In genomic region chr7:34719599-34719998, GRCm38 (mm10) we compare ENCODE assay signal across 8 mouse cellular contexts.
A peak's percentile ranks its signal among the peaks of the same experiment; 100 is the strongest.
DNase-seq lines count a peak whose midpoint lies in the region; ATAC-seq lines count a peak whose summit lies in the region.

No protein-coding gene starts in this region.

- peaks cover 9% of the 10 kb centered on the region for H3K27me3 ChIP-seq in midbrain, embryonic 10.5 days (ENCODE audit: low read depth, poor library complexity, severe bottlenecking)
- H3K27me3 ChIP-seq in midbrain, embryonic 16.5 days (ENCODE audit: control insufficient read depth, insufficient read depth, low read depth, low read length): no peaks in the 10 kb centered on the region

- no peak overlapping the region for H3K4me2 ChIP-seq in midbrain, embryonic 16.5 days (ENCODE audit: low read length)

- DNase-seq in midbrain, embryonic 10.5 days (ENCODE audit: low spot score): peak; percentile 74
- peak; percentile 54 for DNase-seq in adipocyte (ENCODE audit: low spot score)
- peak; percentile 75 to 80 for DNase-seq in heart, postnatal 10 days
- peak; percentile 51 to 56 for DNase-seq in left cerebral cortex, postnatal 25 days (ENCODE audit: low spot score in 2 of 2)
- peak; percentile 42 for DNase-seq in ovary, postnatal 14 days (ENCODE audit: low spot score)
- DNase-seq in T-cell, adult 2 months (ENCODE audit: low spot score): no peak

- H3K27ac ChIP-seq in midbrain, embryonic 10.5 days (replicated peaks): no peak overlapping the region
- H3K27ac ChIP-seq in midbrain, embryonic 16.5 days (ENCODE audit: low read length): no peak overlapping the region

- no peaks in the 10 kb centered on the region for H3K9me3 ChIP-seq in midbrain, embryonic 10.5 days (replicated peaks)
- H3K9me3 ChIP-seq in midbrain, embryonic 16.5 days (replicated peaks; ENCODE audit: control insufficient read depth, low read length, poor library complexity, severe bottlenecking): no peaks in the 10 kb centered on the region

- WGBS in midbrain, embryonic 10.5 days: 42% methylated on average over 5 of the region's 5 CpGs
- WGBS in midbrain, embryonic 16.5 days: 42% methylated on average over 5 of the region's 5 CpGs

- ATAC-seq in midbrain, embryonic 16.5 days: no peak
- peak; percentile 58; the same call in 1 of the 2 replicates for ATAC-seq in common myeloid progenitor, adult 5-6 weeks (replicated peaks; ENCODE audit: low read depth, poor library complexity, severe bottlenecking)

- H3K9ac ChIP-seq in midbrain, embryonic 16.5 days (ENCODE audit: low read depth, low read length): no peak overlapping the region

- peaks cover 64% of the 10 kb centered on the region for H3K4me1 ChIP-seq in midbrain, embryonic 10.5 days
- peaks cover 41% of the 10 kb centered on the region for H3K4me1 ChIP-seq in midbrain, embryonic 16.5 days (ENCODE audit: control insufficient read depth, insufficient read depth, low read length)

- no peak overlapping the region for H3K4me3 ChIP-seq in midbrain, embryonic 10.5 days
- no peak overlapping the region for H3K4me3 ChIP-seq in midbrain, embryonic 16.5 days (ENCODE audit: low read depth, low read length)

- intact Hi-C loops in heart, postnatal 10 days (cut with DNase I): loop anchor here (1.0 to 2.0 kb wide), 3 partner anchors 43 to 453 kb away; no protein-coding TSS in a partner anchor
- intact Hi-C loops in left cerebral cortex, postnatal 25 days (cut with DNase I): loop anchor here (1.0 kb wide), 1 partner anchor 43 kb away; no protein-coding TSS in a partner anchor

- H3K36me3 ChIP-seq in midbrain, embryonic 10.5 days: no peaks in the 10 kb centered on the region
- no peaks in the 10 kb centered on the region for H3K36me3 ChIP-seq in midbrain, embryonic 16.5 days (ENCODE audit: control insufficient read depth, insufficient read depth, low read length)
